Mouse (Mus musculus) thymus, postnatal 14 days (tissue): ENCODE measurements around the gene Tbc1d2.
"Not testable (repeated sequence)": the region's sequence is repeated elsewhere in the genome, so short reads cannot be mapped to it uniquely, and the experiment has no call there.

Experiments used
- DNase-seq: peaks from one replicate; pipeline ENCODE4 v3.0.0; 2021

The Tbc1d2 gene

DNA sequence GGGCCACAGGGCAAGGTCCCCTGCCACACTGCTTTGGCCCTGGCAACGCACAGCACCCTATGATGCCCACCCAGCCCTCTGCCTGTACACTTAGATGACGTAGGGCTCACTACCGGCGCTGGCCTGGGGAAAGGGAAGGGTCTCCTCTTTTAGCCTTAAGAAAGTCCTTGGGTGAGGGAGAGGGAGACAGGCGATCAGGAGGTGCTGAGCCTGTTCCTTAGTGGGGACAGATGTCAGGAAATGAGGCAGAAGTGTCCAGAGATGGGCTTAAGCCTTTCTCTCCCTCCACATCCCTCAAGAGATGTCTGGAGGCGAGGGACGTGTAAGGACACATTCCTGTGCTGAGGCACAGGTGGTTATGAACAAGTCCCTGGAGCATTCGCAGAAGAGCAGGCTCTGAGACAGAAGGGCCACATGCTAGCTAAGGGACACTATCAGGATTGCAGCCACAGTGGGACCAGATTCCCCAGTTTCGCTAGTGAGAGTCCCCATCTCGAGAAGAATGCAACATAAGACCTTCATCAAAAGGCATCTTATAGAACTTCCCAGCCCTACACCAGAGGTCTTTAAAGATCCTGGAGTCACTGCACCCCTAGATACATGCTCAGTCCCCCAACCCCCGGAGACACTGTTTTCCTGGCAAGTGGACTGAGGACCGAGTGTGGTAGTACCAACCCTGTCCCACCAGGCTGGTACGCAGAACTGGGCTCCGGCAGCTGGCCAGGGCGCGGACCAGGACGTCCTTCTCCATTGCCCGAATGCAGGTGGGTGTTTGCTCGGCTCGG lies 49.3 kb downstream of the Tbc1d2 start:
- no peak for DNase-seq

DNA sequence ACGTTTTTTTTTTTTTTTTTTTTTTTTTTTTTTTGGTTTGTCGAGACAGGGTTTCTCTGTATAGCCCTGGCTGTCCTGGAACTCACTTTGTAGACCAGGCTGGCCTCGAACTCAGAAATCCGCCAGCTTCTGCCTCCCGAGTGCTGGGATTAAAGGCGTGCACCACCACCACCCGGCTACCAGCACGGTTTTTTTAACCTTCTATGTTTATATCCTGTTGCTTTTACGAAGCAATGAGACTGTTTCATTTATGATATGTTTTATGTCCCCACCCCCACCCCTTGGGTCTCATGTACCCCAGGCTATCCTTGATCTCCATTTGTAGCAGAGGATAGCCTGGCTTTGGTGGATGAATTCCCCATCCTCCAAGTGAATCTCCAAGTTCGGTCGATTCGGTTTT lies 50.4 kb downstream of the Tbc1d2 start:
- not testable (repeated sequence) for DNase-seq

DNA sequence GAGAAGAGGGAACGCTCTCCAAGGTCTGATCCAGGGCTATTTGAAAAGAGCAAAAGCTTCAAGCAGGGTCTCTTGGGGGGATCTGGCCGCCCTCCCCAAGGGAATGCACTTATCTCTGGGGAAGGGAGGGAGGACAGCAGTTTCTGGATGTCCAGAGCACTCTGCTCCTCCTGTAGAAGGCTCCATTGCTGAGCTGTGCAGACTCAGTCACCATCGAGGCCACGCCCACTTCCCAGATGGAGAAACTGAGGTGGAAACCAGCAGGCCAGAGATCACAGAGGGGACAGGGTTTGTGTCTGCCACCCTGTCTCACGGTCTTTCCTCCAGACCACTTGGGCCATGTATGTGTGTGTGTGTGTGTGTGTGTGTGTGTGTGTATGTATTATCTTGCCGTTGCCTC lies 51.0 kb downstream of the Tbc1d2 start:
- DNase-seq: no peak

DNA sequence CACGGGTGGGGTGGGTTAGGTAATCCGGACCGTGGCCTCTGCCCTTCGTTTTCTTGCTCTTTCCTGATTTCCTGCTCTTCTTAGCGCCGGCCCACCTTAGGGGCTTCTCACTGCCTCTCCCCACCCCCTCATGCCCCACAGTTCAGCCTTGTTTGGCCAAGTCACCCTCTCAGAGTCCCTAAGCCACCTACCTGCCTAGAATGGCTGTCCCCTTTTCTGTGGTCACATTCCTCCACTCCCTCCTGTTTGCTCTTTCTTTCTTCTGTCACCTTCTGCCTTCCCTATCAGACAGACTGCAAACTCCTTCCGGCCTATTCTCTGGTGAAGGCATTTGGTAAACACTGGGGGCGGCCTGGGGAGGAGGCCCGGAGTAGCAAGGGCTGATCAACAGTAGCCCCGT lies 51.9 kb downstream of the Tbc1d2 start:
- DNase-seq: no peak

DNA sequence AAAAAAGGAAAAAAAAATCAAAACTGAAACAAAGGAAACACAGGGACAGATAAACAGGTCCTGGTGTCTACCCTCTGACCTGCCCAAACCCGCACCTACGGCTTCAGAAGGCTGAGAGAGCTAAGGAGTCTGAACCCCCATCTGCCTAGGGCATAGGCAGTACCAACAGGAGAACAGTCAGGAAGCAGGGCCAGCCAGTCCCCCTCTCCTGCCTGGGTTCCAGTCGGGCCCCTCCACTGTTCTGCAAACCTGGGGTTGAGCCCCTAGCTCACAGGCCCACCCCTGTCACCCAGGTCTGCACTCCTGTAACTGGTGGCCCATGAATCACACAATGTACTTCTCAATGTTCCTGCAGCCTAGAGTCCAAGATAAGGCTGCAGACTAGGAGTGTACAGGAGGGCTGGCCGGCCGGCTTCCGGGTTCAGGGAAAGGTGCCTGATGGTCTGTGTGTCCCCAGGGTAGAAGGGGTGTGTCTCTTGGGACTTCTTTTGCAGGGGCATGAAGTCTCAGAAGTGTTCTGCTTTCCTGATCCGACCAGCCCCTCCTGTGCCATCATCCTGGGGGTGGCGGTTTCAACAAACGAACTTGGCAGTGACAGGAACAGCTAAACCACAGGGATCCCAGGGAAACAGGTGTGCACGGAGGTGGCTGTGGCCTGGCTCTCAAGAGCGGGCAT lies 52.6 kb downstream of the Tbc1d2 start:
- DNase-seq: no peak

DNA sequence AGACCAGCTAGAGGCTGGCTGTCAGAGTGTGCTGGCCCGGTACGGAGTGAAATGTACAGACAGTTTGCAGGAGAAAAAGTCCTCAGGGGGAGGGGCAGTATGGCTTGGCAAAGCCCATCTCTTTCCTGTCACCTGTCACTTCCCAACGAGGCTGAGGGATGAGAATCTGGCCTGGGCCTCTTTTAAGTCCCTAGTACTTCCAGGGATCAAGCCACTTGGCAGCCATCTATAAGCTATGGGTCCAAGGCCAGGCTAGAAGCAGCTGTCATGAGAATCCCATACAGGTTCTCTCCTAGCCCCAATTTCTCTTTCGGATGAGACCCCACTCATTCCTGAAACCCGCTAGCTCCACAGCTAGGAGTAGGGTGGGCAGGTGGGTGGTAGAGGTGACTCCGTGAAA lies 53.6 kb downstream of the Tbc1d2 start:
- DNase-seq: no peak

DNA sequence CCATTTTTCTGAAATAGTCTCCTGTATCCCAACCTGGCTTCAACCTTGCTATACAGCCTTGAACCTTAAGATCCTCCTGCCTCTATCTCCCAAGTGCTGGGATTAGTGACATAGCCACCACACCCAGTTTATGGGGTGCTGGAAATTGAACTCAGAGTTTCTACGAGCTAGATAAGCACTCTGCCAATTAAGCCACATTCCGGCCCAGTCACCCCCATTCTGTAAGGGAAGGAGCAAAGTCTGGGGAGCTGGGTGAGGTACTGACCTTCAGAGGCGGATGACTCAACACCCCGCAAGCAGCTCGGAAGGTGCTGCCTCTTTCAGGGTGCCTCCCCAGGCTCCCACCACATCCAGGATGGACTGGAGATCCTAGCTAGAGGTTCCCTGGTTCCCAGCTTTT lies 55.9 kb downstream of the Tbc1d2 start:
- peak; percentile 2 for DNase-seq

DNA sequence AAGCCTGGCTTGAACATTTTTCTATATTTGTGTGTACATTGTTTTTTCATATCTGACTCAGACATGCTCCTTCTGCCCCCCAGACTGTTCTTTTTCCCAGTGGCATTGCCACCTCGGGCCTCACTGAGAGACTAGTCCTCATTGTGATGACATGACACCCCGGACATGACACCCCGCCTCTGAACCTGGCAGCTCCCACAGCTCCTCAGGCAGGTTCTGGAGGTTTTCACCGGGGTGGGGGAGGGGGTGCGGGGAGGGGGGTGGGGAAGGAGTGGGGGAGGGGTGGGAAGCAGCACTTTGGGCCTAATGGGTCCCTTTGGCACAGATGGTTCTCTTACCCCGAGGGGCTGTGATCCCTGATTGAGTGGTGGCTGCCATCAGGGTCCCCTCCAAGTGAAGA lies 56.5 kb downstream of the Tbc1d2 start:
- DNase-seq: peak; percentile 2

DNA sequence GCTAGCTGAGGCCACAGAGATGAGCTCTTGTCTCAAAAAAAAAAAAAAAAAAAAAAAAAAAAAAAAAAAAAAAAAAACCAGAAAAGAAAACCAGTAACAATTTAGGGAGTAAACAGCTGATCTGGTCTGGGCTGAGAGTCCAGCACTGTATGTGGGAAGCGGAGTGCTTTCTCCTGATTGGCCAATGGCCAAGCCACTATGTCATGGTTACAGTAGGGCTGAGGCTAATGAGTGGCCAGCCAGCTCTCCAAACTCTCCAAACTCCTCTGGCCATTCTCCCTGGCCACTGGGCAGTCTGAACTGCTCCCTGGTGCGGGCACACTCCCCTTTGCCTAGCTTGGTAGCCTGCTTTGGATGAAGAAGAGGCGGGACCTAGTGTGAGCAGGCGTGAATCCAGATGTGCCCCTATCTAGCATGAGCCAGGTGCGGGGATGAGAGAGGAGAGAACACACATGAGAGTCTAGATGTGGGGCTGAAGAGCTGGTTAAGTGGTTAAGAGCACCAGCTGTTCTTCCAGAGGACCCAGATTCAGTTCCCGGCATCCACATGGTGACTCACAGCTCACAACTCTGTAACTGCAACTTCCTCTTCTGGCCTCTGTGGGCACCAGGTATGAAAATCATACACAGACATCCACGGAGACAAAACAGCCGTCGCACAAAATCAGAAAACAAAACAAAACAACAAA lies 58.0 kb downstream of the Tbc1d2 start:
- peak; percentile 40 for DNase-seq

DNA sequence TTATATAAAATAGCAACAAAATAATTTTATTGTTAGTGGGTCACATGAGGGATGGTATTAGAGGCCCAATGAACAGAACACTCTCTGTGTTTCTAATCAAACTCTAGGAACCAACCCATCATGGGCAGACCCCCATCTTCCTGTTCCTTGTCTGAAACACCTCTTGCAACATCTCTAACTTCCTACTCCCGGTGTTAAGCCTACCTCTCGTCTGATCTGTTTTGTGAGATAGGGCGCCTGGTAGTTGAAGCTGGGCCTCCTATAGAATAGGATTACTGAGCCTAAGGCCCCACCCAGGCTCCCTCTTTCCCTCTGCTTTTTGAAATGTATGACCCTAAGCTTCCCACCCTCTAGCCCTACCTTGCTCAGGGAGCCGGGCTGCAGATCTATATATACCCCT lies 59.2 kb downstream of the Tbc1d2 start:
- no peak for DNase-seq

DNA sequence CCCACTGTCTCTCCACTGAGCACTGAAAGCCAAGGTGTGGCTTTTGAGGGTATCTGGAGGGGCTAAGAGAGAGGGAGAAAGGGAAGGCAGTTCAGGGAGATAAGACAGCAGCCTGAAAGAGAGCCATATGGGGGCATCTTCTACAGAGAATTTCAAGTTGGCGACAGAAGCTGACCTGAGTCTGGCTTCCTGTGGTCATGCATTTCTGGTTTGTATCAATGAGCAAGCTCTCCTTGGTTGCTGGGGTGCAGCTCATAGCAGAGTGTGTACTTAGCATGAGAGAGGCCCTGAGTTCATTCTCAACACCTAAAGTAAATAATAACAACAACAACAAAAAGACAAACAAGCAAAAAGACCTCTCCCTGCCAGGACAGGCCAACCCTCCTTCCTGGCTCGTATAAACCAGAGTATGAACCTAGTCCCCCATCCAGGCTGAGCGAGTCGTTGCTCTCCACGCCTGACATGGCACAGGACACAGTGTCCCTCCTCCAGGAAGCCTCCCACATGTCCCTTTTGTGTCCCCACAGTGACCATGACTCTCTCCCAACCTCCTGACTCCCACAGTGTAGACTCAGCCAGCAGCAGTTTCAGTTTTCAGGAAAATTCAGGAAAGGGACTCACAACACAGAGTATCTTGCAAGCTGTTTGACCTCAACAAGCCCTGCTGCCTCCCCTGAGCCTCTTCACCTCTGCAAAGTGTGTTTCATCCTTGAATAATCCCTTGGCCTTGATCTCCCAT lies 59.9 kb downstream of the Tbc1d2 start:
- DNase-seq: no peak

DNA sequence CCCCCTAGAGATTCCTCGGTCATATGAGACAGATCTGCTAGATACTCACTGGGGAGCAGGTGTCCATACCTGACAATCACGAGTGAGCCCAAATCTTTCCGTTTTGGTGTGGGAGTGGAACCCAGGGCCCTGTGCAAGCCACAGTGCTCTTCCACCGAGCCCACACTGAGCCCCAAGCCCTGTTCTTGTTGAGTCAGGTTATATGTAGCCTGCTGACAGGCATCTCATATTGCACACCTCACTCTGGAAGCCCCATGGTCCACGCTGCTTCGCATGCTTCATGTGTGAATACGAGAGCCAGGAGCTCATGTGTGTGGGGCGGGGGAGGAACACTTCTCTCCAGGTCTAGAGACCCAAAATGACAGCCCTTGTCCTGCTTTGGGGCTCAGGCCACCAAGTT lies 60.9 kb downstream of the Tbc1d2 start:
- DNase-seq: no peak

DNA sequence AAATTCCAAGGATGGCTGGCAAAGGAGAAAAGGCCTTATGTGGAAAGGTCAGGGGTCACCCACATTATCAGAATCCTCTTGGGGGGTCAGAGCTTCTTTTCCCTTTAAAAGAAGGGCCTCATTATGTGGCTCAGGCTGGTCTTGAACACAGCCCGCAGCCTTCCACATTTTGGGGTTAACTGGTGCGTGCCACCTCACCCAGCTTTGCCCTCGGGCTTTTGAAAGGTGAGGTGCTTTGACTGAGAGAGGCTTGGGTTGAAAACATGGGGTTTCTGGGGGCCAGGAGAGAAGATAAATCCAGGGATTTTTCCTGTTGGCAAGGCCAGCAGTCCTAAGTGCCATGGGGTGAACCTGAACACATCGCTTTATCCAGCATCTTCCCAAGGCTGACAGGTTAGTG lies 63.5 kb downstream of the Tbc1d2 start:
- DNase-seq: no peak

DNA sequence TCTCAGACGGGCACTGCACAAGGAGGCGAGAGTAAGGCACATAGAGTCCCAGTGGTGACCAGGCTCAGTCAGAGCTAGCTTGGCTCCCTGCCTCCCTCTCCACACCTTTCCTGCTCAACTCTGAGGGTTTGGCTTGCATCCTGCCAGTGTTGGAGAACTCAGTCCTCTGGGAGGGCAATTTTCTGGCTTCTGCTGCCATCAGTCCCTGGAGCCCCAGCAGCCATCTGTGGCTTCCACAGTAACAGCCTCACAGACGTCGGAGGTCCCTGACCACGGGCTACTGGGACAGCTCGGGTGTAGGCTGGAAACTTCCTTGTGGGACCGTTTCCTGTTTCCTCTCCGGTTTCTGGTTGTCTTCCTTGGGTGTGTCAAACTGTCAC lies 64.2 kb downstream of the Tbc1d2 start:
- no peak for DNase-seq

DNA sequence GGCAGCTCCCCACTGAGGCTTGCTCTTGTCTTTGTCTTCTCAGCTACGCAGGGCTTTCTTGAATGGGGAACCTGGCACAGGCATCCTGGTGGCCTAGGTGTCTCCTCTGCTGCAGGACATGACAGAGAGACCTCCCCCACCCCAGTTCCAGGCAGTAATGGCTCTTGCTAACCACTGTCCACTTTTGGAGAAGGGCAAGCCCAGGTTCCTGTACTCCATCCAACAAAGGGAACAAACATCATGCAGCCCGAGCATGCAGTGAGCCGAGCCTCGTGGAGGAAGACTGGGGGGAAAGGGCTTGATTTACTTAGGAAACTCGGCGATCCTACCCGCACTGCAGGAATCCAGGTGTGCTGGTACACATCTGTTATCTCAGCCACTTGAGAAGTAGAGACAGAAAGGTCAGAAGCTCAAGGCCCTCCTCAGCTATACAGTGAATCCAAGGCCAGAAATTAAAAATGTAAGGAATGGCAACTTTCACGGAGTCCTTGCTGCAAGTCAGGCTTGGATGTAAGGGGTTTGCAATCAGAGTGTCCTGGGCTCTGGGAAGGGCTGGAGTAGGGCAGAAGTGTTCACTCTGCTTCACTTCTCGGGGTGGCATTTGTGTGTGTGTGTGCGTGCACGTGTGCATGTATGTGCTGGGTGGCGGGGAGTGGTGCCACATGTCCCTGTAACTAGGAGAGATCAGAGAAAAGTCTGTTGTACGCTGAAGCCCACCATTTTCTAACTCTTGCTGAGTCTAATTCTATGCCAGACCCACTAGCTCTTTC lies 64.8 kb downstream of the Tbc1d2 start:
- DNase-seq: no peak

DNA sequence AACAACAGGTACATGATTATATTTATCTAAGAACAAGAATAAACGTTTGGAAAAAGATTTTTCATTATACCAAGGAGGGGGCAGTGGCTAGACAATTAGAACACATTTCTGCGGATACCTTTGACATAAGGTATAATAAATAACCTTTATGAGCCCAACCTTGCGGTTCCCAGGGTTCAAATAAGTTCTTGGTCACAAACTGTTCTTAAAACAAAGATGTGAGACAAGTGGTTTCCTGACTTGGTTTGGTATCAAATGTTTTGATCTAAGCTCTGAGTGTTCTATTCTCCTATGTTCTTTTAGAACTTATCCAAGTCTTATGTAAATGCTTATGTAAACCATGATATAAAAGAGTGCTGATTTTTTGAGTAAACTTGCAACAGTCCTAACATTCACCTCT lies 65.5 kb downstream of the Tbc1d2 start:
- not testable (repeated sequence) for DNase-seq

DNA sequence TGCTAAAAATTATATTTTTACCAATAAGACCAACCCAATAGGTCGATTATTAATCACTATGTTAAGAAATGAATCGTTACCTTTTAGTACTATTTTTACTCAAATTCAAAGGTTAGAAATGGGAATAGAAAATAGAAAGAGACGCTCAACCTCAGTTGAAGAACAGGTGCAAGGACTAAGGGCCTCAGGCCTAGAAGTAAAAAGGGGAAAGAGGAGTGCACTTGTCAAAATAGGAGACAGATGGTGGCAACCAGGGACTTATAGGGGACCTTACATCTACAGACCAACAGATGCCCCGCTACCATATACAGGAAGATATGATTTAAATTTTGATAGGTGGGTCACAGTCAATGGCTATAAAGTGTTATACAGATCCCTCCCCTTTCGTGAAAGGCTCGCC lies 65.9 kb downstream of the Tbc1d2 start:
- not testable (repeated sequence) for DNase-seq

DNA sequence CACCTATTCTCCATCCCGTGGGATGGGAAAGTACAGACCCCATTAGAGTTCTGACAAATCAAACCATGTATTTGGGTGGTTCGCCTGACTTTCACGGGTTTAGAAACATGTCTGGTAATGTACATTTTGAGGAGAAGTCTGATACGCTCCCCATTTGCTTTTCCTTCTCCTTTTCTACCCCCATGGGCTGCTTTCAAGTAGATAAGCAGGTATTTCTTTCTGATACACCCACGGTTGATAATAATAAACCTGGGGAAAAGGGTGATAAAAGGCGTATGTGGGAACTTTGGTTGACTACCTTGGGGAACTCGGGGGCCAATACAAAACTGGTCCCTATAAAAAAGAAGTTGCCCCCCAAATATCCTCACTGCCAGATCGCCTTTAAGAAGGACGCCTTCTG lies 68.0 kb downstream of the Tbc1d2 start:
- DNase-seq: not testable (repeated sequence)

DNA sequence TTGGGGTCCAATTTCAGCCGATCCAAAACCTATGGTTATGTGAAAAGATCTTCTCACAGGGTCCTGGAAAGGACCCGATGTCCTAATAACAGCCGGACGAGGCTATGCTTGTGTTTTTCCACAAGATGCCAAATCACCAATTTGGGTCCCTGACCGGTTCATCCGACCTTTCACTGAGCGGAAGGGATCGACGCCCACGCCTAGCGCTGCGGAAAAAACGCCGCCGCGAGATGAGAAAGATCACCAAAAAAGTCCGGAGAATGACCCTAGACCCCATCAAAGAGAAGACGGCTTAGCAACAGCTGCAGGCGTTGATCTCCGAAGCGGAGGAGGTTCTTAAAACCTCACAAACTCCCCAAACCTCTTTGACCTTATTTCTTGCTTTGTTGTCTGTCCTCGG lies 68.4 kb downstream of the Tbc1d2 start:
- not testable (repeated sequence) for DNase-seq

DNA sequence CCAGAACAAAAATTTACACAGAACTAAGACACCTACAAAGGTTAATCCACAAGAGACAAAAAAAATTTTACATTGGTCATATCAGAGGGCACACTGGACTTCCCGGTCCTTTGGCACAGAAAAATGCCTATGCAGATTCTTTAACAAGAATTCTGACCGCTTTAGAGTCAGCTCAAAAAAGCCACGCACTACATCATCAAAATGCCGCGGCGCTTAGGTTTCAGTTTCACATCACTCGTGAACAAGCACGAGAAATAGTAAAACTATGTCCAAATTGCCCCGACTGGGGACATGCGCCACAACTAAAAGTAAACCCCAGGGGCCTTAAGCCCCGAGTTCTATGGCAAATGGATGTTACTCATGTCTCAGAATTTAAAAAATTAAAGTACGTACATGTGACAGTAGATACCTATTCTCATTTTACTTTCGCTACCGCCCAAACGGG lies 69.2 kb downstream of the Tbc1d2 start:
- not testable (repeated sequence) for DNase-seq

DNA sequence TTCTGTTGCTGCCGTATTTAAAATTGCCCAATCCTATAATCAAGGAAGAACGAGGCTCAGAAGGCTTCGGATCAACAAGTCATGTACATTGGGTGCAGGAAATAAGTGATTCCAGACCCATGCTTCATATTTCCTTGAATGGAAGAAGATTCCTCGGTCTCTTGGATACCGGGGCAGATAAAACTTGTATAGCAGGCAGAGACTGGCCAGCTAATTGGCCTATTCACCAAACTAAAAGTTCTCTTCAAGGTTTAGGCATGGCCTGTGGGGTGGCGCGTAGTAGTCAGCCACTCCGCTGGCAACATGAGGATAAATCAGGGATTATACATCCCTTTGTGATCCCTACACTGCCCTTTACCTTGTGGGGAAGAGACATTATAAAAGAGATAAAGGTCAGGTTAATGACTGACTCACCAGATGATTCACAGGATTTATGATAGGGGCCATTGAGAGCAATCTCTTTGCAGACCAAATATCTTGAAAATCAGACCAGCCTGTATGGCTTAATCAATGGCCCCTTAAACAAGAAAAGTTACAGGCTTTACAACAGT lies 71.1 kb downstream of the Tbc1d2 start:
- DNase-seq: not testable (repeated sequence)

DNA sequence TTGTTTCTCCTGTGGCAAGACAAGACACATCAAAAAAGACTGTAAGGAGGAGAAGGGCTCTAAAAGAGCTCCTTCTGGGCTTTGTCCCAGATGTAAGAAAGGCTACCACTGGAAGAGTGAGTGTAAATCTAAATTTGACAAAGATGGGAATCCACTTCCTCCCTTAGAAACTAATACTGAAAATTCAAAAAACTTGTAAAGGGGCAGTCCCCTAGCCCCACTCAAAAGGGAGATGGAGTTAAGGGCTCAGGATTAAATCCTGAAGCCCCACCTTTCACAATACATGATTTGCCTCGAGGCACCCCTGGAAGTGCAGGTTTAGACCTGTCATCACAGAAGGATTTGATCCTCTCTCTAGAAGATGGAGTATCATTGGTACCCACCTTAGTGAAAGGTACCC lies 71.8 kb downstream of the Tbc1d2 start:
- DNase-seq: no peak
